Mouse (Mus musculus) left cerebral cortex, postnatal 14 days (tissue): Measurements from ENCODE around the gene Gsap. TPM values are rescaled to one million over a fixed set of nuclear protein-coding genes. Genes with fewer than 3 reads are reported as not detected.
"Not testable (repeated sequence)": the region's sequence is repeated elsewhere in the genome, so short reads cannot be mapped to it uniquely, and the experiment has no call there.

ENCODE experiments used
- DNase-seq, 2 experiments: peaks; one replicate each; pipeline ENCODE4 v3.0.0; 2021 to 2022; ENCODE audit warnings: low spot score in 2 of 2, mixed read lengths in 1 of 2
- intact Hi-C: fragments of 180-260 bp; cut with DNase I; formaldehyde crosslinking; loops from one replicate; pipeline ENCODE4 v1.15.1; 2025
- total RNA-seq, 2 experiments: library from RNA; stranded (reverse); gene quantifications; 2 replicates each; pipeline ENCODE4 v1.2.3; 2021

The Gsap gene
- total RNA-seq, 2 experiments from 2014 or later = 3.5 to 4.7 TPM

DNA sequence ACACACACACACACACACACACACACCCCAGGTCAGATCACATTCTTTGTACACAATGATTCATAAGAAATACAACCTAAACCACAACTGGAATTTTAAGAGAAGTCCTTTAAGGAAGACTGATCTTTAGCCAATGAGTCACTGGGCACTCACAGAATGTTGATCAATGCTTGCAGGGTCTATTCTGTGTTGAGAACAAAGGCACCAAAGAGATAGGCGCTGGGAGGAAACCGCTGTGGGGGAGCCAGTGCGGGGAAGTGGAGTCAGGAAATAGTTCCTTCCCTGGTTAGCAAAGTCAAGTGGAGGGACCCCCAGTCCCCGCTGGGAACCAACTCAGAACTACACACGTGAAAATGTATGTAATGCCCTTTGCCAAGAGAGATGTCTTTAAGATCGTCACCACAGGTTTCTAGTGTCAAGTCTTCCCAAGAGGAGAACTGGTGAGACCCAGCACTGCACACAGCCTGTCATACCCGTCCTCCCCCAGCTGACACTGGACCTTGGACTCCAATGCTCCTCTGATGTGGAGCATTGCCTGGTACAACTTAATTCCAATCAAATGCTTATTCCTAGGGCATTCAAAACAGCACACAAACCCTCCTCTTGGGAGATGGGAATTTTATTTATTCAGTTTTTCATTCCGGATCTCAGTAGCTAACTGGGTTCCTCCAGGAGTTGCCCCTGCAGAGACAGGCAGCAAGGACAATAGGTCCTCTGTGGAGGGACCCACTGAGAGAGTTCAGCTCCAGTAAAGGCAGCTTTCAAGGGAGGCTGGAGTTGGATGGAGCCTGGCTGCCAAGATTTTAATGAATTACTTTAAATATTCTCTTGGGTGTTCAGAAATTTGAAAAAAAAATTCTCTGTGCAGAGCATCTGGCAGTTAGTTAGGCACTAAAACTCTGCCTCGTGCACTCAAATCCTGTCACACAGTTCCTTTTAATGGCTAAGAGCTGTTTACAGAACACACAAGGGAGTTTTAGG lies 10.6 kb upstream of the Gsap start:
- peak; percentile 12 to 21 for DNase-seq
- intact Hi-C loops = loop anchor here (5.0 kb wide), 1 partner anchor 118 kb away; the partner anchor contains the start of gene Ptpn12

DNA sequence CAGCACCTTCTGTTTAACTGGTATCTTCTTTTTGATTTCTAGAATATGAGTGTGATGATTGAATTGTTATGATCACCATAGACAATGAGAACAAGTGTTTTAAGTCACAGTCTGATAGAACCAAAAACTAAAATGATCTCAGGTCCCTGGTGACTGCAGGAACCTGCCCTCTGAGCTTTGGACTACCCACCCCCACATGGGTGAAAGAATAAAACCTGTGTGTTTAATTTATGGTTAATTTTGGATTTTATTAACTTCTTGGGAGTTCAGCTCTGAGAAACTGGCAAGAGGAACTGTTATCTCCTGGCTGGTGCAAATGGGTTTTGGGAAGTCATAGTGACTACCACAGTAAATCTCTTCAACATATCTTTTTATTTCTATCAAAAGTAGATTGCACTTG lies 6.6 kb upstream of the Gsap start:
- intact Hi-C loops = loop anchor here (5.0 kb wide), 1 partner anchor 122 kb away; the partner anchor contains the start of gene Ptpn12
- DNase-seq = no peak

GRCm38 (mm10) chr5:21183046-21183445 lies 3.0 kb upstream of the Gsap start:
- DNase-seq, intact Hi-C loops: not testable (repeated sequence)

GRCm38 (mm10) chr5:21186821-21187220 lies 766 bp downstream of the Gsap start:
- no peak for DNase-seq
- intact Hi-C loops = no loop called here

DNA sequence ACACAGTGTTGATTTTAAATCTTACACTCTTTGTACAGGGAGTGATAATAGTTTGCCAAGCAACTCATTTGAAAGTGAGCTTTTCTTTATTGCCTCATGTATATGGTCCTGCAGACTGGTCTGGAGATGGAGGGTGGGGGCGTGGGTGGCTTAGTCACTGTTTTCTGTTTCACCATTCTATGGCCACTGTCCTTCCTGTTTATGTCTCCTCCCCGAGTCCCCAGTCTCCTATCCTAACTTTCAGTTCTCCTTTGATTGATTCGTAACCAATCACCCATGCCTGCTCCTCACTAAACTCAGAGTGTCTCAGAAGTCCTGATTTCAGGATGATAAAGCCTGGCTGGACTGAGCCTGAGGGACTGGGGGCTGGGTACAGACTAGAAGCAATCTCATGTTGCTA lies 2.4 kb downstream of the Gsap start:
- intact Hi-C loops = no loop called here
- DNase-seq = no peak

DNA sequence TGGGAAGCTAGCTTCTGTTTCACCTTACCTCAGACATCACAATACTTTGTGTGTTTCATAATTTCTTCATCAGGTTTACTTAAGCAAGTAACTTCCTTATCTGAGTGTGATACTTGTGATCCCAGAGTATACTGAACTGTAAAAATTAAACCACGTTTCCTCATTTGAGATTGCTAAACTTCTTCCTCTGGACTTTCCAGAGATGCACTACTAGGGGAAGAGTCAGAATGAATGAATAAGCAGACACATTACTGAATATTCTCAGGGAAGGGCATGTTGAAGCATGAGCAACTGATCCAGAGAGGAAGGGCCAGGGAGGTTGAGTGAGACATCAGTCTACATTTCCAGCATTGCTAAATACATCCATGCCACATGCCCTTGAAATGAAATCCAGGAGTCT lies 3.0 kb downstream of the Gsap start:
- no peak for DNase-seq
- intact Hi-C loops = no loop called here

GRCm38 (mm10) chr5:21189460-21189859 lies 3.4 kb downstream of the Gsap start:
- DNase-seq = no peak
- intact Hi-C loops = no loop called here

- no peak for DNase-seq
- intact Hi-C loops = no loop called here
Measured at GRCm38 (mm10) chr5:21203504-21203903, 17.4 kb downstream of the Gsap start.

DNA sequence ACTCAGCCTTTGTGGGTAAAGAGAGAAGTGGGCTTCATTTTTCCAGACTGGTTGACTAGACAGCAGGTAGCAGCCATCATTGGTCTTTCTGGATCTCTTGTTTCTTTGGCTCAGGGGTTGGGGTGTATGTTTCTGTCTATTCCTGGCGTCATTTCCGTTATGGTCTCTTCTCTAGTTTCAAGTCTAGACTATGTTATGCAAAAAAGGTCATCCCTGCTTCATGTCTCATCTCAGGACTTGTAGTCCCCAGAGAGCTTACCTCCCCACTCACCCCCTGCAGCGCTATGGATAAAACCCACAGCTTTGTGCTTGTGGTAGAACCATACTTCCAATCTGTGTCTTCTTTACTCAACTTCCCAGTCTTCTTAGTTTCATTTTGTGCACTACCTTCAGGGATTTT lies 18.1 kb downstream of the Gsap start:
- no peak for DNase-seq
- intact Hi-C loops = no loop called here

DNA sequence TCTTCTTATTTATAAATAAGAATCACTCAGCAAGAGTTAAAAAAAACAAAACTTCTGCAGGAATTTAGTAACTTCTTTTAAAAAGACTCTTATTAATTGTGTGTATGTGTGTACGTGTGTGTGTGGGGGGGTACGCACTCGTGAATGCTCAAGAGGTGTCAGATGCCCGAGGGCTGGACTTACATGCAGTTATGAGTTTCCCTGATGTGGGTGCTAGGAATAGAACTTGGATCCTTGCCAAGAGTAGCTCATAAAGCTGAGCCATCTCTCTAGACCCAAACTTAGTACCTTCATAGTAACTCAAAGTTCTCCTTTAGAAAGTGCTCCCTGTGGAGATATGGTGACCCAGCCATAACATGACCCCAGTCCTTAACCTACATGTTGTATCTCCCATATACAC lies 20.0 kb downstream of the Gsap start:
- DNase-seq = no peak
- intact Hi-C loops = no loop called here

DNA sequence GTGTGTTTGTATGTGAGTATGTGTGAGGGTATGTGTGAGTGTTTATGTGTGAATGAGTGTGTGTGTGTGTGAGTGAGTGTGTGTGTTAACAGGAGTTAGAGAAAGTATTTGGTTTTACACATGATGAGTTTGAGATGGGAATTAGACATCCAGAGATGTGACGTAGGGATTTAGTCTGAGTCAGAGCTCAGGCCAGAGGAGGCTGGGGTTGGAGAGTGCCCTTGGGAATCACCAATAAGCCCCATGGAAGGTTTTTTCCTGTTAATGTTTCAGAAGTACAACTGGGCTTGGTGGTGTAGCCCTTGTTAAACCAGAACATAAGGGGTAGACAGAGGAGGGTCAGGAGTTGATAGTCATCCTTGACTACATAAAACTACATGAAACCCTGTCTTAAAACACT lies 25.4 kb downstream of the Gsap start:
- no peak for DNase-seq
- intact Hi-C loops = no loop called here

GRCm38 (mm10) chr5:21212933-21213332 lies 26.9 kb downstream of the Gsap start:
- DNase-seq = no peak
- intact Hi-C loops = no loop called here

- no peak for DNase-seq
- intact Hi-C loops = no loop called here
Measured at GRCm38 (mm10) chr5:21213801-21214200, 27.7 kb downstream of the Gsap start.

GRCm38 (mm10) chr5:21217453-21218294 lies 31.6 kb downstream of the Gsap start:
- intact Hi-C loops = no loop called here
- peak; percentile 4 to 15 for DNase-seq

GRCm38 (mm10) chr5:21232876-21233275 lies 46.8 kb downstream of the Gsap start:
- intact Hi-C loops = no loop called here
- no peak for DNase-seq

- DNase-seq = no peak
- intact Hi-C loops = no loop called here
Measured at GRCm38 (mm10) chr5:21244575-21244974, 58.5 kb downstream of the Gsap start.

GRCm38 (mm10) chr5:21245241-21245640 lies 59.2 kb downstream of the Gsap start:
- intact Hi-C loops = no loop called here
- DNase-seq = no peak

DNA sequence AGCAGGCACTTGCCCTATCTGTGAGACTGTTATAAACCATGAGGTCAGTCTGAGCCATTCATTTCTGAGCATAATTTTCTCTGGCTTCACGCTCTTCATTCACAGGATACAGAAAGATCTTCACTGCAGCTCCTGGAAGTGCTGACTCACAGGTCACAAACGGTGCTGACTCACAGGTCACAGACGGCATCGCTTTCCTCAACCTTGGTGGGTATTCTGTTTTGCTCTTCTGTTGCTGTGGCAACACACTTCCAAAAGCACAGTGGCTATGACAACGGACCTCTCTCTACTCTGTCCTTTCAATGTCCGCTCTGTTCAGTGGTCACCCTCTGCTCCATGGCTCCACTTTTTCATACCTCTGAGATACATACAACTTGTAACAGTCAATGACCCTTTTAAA lies 60.7 kb downstream of the Gsap start:
- no peak for DNase-seq
- intact Hi-C loops = no loop called here

DNA sequence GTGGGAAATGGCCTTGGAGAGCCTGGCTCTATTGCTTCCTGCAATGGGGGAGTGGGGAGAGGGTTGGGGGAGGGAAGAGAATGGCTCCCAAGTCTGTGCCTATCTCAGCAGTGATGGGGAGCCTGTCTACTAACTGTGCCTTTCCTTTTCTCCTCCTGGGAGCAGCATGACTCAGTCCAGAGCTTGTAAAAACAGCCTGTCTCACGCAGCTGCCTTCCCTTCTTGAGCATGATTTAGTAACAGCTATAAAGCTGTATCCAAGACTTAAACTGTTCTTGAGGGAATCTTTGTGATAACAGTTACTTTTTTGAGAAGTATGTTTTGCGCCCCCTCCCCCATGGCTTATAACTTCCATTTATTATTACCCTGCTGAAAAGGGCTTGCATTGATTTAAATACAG lies 61.9 kb downstream of the Gsap start:
- peak; percentile 46 to 54 for DNase-seq
- intact Hi-C loops = no loop called here

- no peak for DNase-seq
- intact Hi-C loops = no loop called here
Measured at GRCm38 (mm10) chr5:21248834-21249233, 62.8 kb downstream of the Gsap start.
